Mouse (Mus musculus) lung, embryonic 16.5 days (tissue): ENCODE data around the gene Adgrd1. TPM values are rescaled to one million over a fixed set of nuclear protein-coding genes. Genes with fewer than 3 reads are reported as not detected.
A peak's percentile ranks its signal among the peaks of the same experiment; 100 is the strongest.

Experiments
- ATAC-seq: fragments of 200-750 bp; cut with Nextera tagmentation; 2 replicates; pipeline ENCODE4 v1.8.0; 2017; ENCODE audit warnings: low read depth, mild to moderate bottlenecking, moderate library complexity
- H3K27ac ChIP-seq: fragments of 300-500 bp; sonication (generic); 2 replicates; pipeline ENCODE4 v1.5.1; 2014; ENCODE audit warnings: mild to moderate bottlenecking, control low read depth, low read length
- H3K27me3 ChIP-seq: fragments of 300-500 bp; sonication (generic); 2 replicates; pipeline ENCODE4 v1.6.1; 2014; ENCODE audit warnings: low read depth, low read length, mixed read lengths; ENCODE audit not compliant: control insufficient read depth, insufficient read depth
- H3K36me3 ChIP-seq: fragments of 300-500 bp; sonication (generic); 2 replicates; pipeline ENCODE4 v1.6.1; 2014; ENCODE audit warnings: low read length; ENCODE audit not compliant: control insufficient read depth, insufficient read depth
- H3K4me1 ChIP-seq: fragments of 300-500 bp; sonication (generic); replicated peaks from 2 replicates; pipeline ENCODE4 v1.6.1; 2014; ENCODE audit warnings: low read length, mixed read lengths; ENCODE audit not compliant: control insufficient read depth, insufficient read depth
- H3K4me2 ChIP-seq: fragments of 300-500 bp; sonication (generic); 2 replicates; pipeline ENCODE4 v1.6.1; 2014; ENCODE audit warnings: low read depth, low read length, control low read depth
- H3K4me3 ChIP-seq: fragments of 300-500 bp; sonication (generic); 2 replicates; pipeline ENCODE4 v1.5.1; 2014; ENCODE audit warnings: mild to moderate bottlenecking, low read length, control low read depth
- H3K9ac ChIP-seq: fragments of 300-500 bp; sonication (generic); 2 replicates; pipeline ENCODE4 v1.6.1; 2014; ENCODE audit warnings: low read length, control low read depth
- H3K9me3 ChIP-seq: fragments of 300-500 bp; sonication (generic); 2 replicates; pipeline ENCODE4 v1.6.1; 2016; ENCODE audit warnings: low read length; ENCODE audit not compliant: control insufficient read depth
- WGBS: fragments of 180-500 bp; shearing (Covaris S2); extraction: QIAGEN DNeasy Blood & Tissue Kit; methylation state at CpG from one replicate; pipeline ENCODE4 v1.1.7; 2014; 5-methylcytosine and 5-hydroxymethylcytosine counted together
- polyA plus RNA-seq: library from polyadenylated mRNA; unstranded; fragments of >200 nt; fragmentation: Nextera tagmentation; extraction: Ambion mirVana; gene quantifications from 2 replicates; pipeline ENCODE4 v1.2.1, GENCODE M21; 2015

The Adgrd1 gene
- polyA plus RNA-seq, 1 experiment from 2014 or later, result 1.8 TPM

- H3K27ac ChIP-seq, result no peak overlapping the region
- H3K9ac ChIP-seq, result no peak overlapping the region
- H3K36me3 ChIP-seq, result no peaks in the 10 kb centered on the region
- no peak for ATAC-seq
- no peaks in the 10 kb centered on the region for H3K4me1 ChIP-seq
- H3K27me3 ChIP-seq, result no peaks in the 10 kb centered on the region
- no peak overlapping the region for H3K4me3 ChIP-seq
- 78% methylated on average over 7 of the region's 7 CpGs for WGBS
- no peak overlapping the region for H3K4me2 ChIP-seq
- H3K9me3 ChIP-seq, result no peaks in the 10 kb centered on the region
Measured at GRCm38 (mm10) chr5:129081521-129081920, 15.0 kb upstream of the Adgrd1 start.

- no peak for ATAC-seq
- Histone ChIP-seq H3K9me3 (no peaks in the 10 kb centered on the region), H3K27me3 (no peaks in the 10 kb centered on the region), H3K36me3 (no peaks in the 10 kb centered on the region), H3K4me3 (no peak overlapping the region), H3K9ac (no peak overlapping the region), H3K27ac (no peak overlapping the region), H3K4me1 (no peaks in the 10 kb centered on the region), H3K4me2 (no peak overlapping the region)
- 89% methylated on average over 10 of the region's 10 CpGs for WGBS
Measured at GRCm38 (mm10) chr5:129085153-129085552, 11.4 kb upstream of the Adgrd1 start.

- no peaks in the 10 kb centered on the region for H3K36me3 ChIP-seq
- peaks cover 8% of the 10 kb centered on the region; the same call in 1 of the 2 replicates for H3K4me1 ChIP-seq
- H3K4me3 ChIP-seq, result no peak overlapping the region
- no peaks in the 10 kb centered on the region for H3K9me3 ChIP-seq
- WGBS, result 26% methylated on average over 10 of the region's 10 CpGs
- no peaks in the 10 kb centered on the region for H3K27me3 ChIP-seq
- peak overlapping the region; percentile 46; the same call in 1 of the 2 replicates for H3K27ac ChIP-seq
- no peak overlapping the region for H3K4me2 ChIP-seq
- no peak overlapping the region for H3K9ac ChIP-seq
- peak; percentile 87 for ATAC-seq
Measured at GRCm38 (mm10) chr5:129092345-129093065, 4.0 kb upstream of the Adgrd1 start.

- WGBS, result 53% methylated on average over 4 of the region's 4 CpGs
- H3K36me3 ChIP-seq, result no peaks in the 10 kb centered on the region
- no peak overlapping the region for H3K9ac ChIP-seq
- no peaks in the 10 kb centered on the region for H3K27me3 ChIP-seq
- peak overlapping the region; percentile 46; the same call in 1 of the 2 replicates for H3K27ac ChIP-seq
- no peak for ATAC-seq
- peaks cover 8% of the 10 kb centered on the region; the same call in 1 of the 2 replicates for H3K4me1 ChIP-seq
- no peaks in the 10 kb centered on the region for H3K9me3 ChIP-seq
- no peak overlapping the region for H3K4me3 ChIP-seq
- H3K4me2 ChIP-seq, result no peak overlapping the region
Measured at GRCm38 (mm10) chr5:129093158-129093557, 3.4 kb upstream of the Adgrd1 start.

GRCm38 (mm10) chr5:129094236-129094635 lies 2.3 kb upstream of the Adgrd1 start:
- Histone ChIP-seq H3K4me3 (no peak overlapping the region), H3K9me3 (no peaks in the 10 kb centered on the region), H3K36me3 (no peaks in the 10 kb centered on the region), H3K9ac (no peak overlapping the region), H3K27ac (no peak overlapping the region), H3K4me2 (no peak overlapping the region), H3K27me3 (no peaks in the 10 kb centered on the region), H3K4me1 (peaks cover 8% of the 10 kb centered on the region; the same call in 1 of the 2 replicates)
- WGBS, result 58% methylated on average over 5 of the region's 5 CpGs
- ATAC-seq, result no peak

- H3K27ac ChIP-seq, result no peak overlapping the region
- no peak overlapping the region for H3K4me3 ChIP-seq
- 48% methylated on average over 4 of the region's 4 CpGs for WGBS
- no peaks in the 10 kb centered on the region for H3K9me3 ChIP-seq
- H3K27me3 ChIP-seq, result no peaks in the 10 kb centered on the region
- no peak overlapping the region for H3K4me2 ChIP-seq
- ATAC-seq, result no peak
- H3K4me1 ChIP-seq, result no peaks in the 10 kb centered on the region
- H3K9ac ChIP-seq, result no peak overlapping the region
- no peaks in the 10 kb centered on the region for H3K36me3 ChIP-seq
Measured at GRCm38 (mm10) chr5:129104043-129104442, 7.5 kb downstream of the Adgrd1 start.

GRCm38 (mm10) chr5:129111729-129112128 lies 15.2 kb downstream of the Adgrd1 start:
- no peak for ATAC-seq
- no peak overlapping the region for H3K27ac ChIP-seq
- 65% methylated on average over 8 of the region's 8 CpGs for WGBS
- no peaks in the 10 kb centered on the region for H3K9me3 ChIP-seq
- no peak overlapping the region for H3K4me2 ChIP-seq
- H3K36me3 ChIP-seq, result no peaks in the 10 kb centered on the region
- H3K9ac ChIP-seq, result no peak overlapping the region
- H3K4me1 ChIP-seq, result no peaks in the 10 kb centered on the region
- H3K4me3 ChIP-seq, result no peak overlapping the region
- H3K27me3 ChIP-seq, result no peaks in the 10 kb centered on the region

GRCm38 (mm10) chr5:129113741-129114476 lies 17.4 kb downstream of the Adgrd1 start:
- Histone ChIP-seq H3K27me3 (no peaks in the 10 kb centered on the region), H3K9ac (no peak overlapping the region), H3K4me1 (no peaks in the 10 kb centered on the region), H3K36me3 (no peaks in the 10 kb centered on the region), H3K4me3 (no peak overlapping the region), H3K9me3 (no peaks in the 10 kb centered on the region), H3K27ac (no peak overlapping the region), H3K4me2 (no peak overlapping the region)
- ATAC-seq, result no peak
- whole genome bisulfite sequencing, result 58% methylated on average over 13 of the region's 13 CpGs

- no peaks in the 10 kb centered on the region for H3K4me1 ChIP-seq
- H3K36me3 ChIP-seq, result no peaks in the 10 kb centered on the region
- ATAC-seq, result no peak
- H3K4me2 ChIP-seq, result no peak overlapping the region
- no peaks in the 10 kb centered on the region for H3K9me3 ChIP-seq
- WGBS, result 69% methylated on average over 8 of the region's 8 CpGs
- H3K27me3 ChIP-seq, result no peaks in the 10 kb centered on the region
- H3K9ac ChIP-seq, result no peak overlapping the region
- no peak overlapping the region for H3K27ac ChIP-seq
- no peak overlapping the region for H3K4me3 ChIP-seq
Measured at GRCm38 (mm10) chr5:129116299-129116698, 19.7 kb downstream of the Adgrd1 start.
